Mouse (Mus musculus) embryo, embryonic 10 days (tissue): ENCODE measurements at regions not wholly inside any gene's neighbourhood (a gene's known extent, or its start where the extent isn't known, plus 50 kb on each side); places are given as distances from the start of the nearest gene placed in this dataset.

ENCODE experiments used
- DNase-seq: peaks from one replicate; pipeline ENCODE4 v3.0.0-alpha.2; 2015; ENCODE audit warnings: low spot score

- DNase-seq = peak; percentile 22
Measured at GRCm38 (mm10) chr4:124254446-124255182, 336.8 kb upstream of the 4930535I16Rik start.

- DNase-seq = no peak
Measured at GRCm38 (mm10) chr4:124241600-124241999, 323.8 kb upstream of the 4930535I16Rik start.

GRCm38 (mm10) chr4:124236476-124236875 is 318.7 kb upstream of the 4930535I16Rik start:
- DNase-seq = no peak

- peak; percentile 91 for DNase-seq
Measured at GRCm38 (mm10) chr4:124228537-124228936, 310.7 kb upstream of the 4930535I16Rik start.

- no peak for DNase-seq
Measured at GRCm38 (mm10) chr4:124223646-124224500, 306.1 kb upstream of the 4930535I16Rik start.

GRCm38 (mm10) chr4:124221736-124222135 is 303.9 kb upstream of the 4930535I16Rik start:
- DNase-seq = no peak

GRCm38 (mm10) chr4:124217206-124217605 is 299.4 kb upstream of the 4930535I16Rik start:
- DNase-seq = peak; percentile 14

GRCm38 (mm10) chr4:124216351-124216750 is 298.5 kb upstream of the 4930535I16Rik start:
- no peak for DNase-seq

- DNase-seq = no peak
Measured at GRCm38 (mm10) chr4:124215077-124215476, 297.3 kb upstream of the 4930535I16Rik start.

- DNase-seq = no peak
Measured at GRCm38 (mm10) chr4:124210103-124210502, 292.3 kb upstream of the 4930535I16Rik start.

GRCm38 (mm10) chr4:124206480-124206879 is 288.7 kb upstream of the 4930535I16Rik start:
- no peak for DNase-seq

- peak; percentile 10 for DNase-seq
Measured at GRCm38 (mm10) chr4:124203736-124204135, 285.9 kb upstream of the 4930535I16Rik start.

- peak; percentile 20 for DNase-seq
Measured at GRCm38 (mm10) chr4:124199884-124200844, 282.3 kb upstream of the 4930535I16Rik start.

- no peak for DNase-seq
Measured at GRCm38 (mm10) chr4:124198832-124199231, 281.0 kb upstream of the 4930535I16Rik start.

- DNase-seq = peak; percentile 28
Measured at GRCm38 (mm10) chr4:124196711-124197110, 278.9 kb upstream of the 4930535I16Rik start.

GRCm38 (mm10) chr4:124193059-124193721 is 275.4 kb upstream of the 4930535I16Rik start:
- no peak for DNase-seq

GRCm38 (mm10) chr4:124190775-124191174 is 273.0 kb upstream of the 4930535I16Rik start:
- DNase-seq = no peak

- no peak for DNase-seq
Measured at GRCm38 (mm10) chr4:124189993-124190385, 272.2 kb upstream of the 4930535I16Rik start.

- DNase-seq = peak; percentile 65
Measured at GRCm38 (mm10) chr4:124189352-124189992, 271.6 kb upstream of the 4930535I16Rik start.

GRCm38 (mm10) chr4:124187108-124187507 is 269.3 kb upstream of the 4930535I16Rik start:
- no peak for DNase-seq

GRCm38 (mm10) chr4:124181335-124181734 is 263.5 kb upstream of the 4930535I16Rik start:
- DNase-seq = no peak
